Mouse (Mus musculus) gastrocnemius, postnatal 36 days (tissue): ENCODE results near the gene Gm10337. TPM values are rescaled to one million over a fixed set of nuclear protein-coding genes. Genes with fewer than 3 reads are reported as not detected.

Source experiments
- DNase-seq, 2 experiments: peaks; one replicate each; pipeline ENCODE4 v3.0.0; 2022
- intact Hi-C: fragments of 180-260 bp; cut with DNase I; formaldehyde crosslinking; loops from one replicate; pipeline ENCODE4 v1.15.1; 2025
- total RNA-seq, 2 experiments: library from RNA; stranded (reverse); gene quantifications; 2 replicates each; pipeline ENCODE4 v1.2.3; 2021

The Gm10337 gene
- total RNA-seq, 2 experiments from 2014 or later: not detected

DNA sequence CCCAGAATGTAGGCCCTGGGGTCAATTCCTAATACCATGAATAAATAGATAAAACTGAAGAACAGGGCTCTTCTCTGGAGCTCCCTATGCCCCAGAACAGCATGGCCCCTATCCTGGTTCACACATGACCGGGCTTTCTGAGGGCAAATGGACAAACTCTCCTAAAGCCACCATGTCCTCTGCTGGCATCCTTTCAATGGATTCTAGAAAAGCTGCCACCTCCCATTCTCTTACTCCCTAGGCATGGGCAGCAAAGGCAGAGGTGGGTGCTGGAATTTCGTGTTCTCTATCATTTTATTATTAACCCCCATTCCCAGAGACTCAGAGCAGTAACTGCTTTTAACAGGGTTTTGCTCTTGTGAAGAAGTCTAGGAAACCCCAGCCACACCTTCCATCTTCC lies 11.7 kb downstream of the Gm10337 start:
- no peak for DNase-seq
- intact Hi-C loops: no loop called here

DNA sequence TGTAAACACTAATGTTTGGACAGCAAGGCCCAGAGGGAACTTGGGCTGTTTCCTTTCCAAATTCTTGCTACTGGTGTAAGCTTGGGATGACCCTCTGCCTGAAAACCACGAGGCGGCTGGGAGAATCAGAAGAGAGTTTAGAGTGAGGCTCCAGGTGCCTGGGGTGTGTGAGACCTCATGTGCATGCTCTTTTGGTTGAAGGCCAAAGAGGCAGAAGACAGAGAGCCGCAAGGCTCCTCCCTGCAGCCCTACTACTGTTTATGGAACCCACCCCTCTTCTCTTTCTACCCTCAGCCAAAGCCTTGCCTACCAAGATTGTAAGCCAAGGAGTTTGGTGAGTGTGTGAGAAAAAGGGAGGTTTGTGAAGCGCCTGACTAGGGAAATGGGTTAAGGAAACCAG lies 12.3 kb downstream of the Gm10337 start:
- DNase-seq: no peak
- intact Hi-C loops: no loop called here

DNA sequence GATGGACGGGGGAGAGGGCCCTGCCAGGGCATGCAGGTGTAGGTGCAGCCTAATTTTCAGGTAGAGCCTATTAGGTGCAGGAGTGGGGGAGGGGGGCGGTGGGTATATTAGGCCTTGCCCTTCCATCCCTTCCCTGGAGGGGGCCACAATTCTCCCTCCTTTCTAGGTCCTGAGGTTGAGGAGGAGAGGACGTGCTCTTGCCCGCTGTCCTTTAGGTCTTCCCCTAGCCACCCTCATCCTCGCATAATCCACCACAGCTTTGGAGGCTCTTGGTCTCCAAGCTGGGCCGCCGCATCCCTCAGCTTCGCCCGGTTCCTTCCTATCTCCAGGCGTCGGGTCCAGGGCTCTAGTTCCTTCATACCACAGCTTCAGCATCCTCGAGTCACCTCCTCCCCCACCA lies 12.8 kb downstream of the Gm10337 start:
- DNase-seq: no peak
- intact Hi-C loops: no loop called here

DNA sequence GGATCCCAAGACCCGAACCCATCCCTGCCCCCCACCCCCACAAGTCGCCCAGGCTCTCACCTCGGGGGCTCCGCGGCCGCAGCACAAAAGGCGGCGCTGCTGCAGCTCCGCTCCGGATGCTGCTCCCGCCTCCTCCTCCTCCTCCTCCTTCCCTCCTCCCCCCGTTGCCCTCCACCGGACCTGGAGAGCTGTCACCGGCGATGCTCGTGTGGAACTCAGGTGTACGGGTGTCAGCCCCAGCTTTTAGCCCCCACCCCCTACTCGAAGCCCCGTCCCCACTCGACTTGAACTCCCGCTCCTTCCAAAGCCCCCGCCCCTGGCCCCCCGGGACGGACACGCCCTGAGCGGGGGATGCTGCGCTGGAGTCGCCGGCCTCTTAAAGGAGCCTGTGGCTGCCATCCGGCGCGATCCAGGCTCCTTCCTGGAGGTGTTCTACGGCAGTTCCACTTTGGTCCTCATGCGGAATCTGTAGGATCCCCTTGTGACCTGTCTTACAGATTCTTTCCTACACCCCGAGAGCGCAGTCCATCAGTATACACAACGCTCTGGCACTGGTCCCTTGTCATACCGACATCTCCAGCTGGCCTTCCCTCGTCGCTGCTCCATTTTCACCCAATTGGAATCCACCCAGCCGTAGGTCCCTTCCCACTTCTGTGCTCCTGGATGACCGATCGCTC lies 13.3 kb downstream of the Gm10337 start, which contains the start of gene Map3k12:
Gene Map3k12 (minus strand): TSS at position 337 of the 677 bp plus-strand sequence.
- peak; percentile 59 to 77 for DNase-seq
- intact Hi-C loops: no loop called here

DNA sequence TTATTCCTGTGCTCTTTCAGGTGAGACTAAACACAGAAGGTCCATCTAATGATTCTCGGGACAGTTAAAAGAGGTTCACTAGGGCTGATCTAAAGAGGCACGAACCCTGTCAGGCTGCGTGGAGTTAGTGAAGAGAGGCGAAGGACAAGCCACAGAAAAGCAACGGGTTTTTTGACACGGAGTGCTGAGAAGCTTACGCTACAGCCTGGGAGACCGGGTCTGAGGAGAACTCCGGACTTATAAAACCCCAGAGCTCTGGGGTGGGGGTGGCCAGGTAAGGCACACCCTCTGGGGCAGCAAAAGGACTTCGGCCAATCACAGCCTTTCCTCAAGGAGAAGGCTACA lies 14.1 kb downstream of the Gm10337 start:
- intact Hi-C loops: no loop called here
- DNase-seq: no peak

DNA sequence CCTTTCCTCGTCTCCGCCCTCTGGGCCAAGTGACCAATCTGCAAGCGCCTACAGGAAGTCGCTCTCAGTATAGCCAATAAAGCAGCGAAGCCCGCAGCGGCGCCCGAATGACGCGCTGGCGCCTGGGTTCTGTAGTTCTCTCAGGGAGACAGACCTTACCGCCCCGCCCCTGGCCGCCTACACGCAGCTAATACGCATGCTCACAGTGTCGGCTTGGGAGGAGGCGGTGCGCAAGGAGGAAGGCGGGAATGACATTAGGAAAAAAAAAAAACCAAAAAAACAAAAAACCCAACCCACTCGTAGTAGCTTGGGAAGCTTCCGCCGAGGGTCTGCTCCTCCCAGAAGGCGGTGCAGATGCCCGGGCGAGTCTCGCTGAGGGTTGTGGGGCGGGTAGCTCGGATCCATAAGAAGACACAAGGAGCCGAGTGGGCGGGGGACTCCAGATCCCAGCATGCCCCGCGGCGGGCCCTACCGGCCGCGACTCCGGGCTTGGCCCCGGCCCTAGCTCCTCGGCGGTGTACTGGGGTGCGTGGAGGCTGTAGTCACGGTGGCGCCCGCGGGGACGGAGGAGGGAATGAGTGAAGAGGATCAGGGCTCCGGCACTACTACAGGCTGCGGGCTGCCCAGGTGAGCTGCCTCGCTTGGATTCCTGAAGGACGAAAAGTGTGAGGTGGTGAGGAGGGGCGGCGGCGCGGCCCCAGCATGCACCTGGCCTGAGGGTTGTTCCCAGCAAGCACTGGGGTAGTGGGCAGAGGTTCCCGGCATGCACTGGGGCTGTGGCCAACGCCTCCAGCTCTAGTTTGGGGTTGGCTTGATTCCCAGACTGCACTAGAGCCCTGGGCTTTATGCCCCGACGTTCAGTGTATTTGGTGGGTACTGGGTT lies 14.7 kb downstream of the Gm10337 start, which contains the start of gene Tarbp2:
Gene Tarbp2 (plus strand): TSS at position 217 of the 883 bp plus-strand sequence.
- DNase-seq: peak; percentile 99 to 100
- intact Hi-C loops: no loop called here

DNA sequence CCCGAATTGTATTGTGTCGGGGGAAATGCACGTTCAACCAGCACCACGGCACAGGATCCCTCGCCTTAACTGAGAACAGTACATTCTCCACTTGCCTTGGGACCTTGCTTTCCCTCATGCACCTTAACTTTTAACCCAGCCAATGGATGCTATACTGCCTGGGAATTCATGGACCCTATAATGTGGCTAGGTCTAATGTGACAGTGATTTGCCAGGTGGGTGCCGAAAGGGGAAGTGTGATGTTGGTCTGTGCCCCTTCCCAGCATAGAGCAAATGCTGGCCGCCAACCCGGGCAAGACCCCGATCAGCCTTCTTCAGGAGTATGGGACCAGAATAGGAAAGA lies 15.3 kb downstream of the Gm10337 start:
- intact Hi-C loops: no loop called here
- DNase-seq: no peak

DNA sequence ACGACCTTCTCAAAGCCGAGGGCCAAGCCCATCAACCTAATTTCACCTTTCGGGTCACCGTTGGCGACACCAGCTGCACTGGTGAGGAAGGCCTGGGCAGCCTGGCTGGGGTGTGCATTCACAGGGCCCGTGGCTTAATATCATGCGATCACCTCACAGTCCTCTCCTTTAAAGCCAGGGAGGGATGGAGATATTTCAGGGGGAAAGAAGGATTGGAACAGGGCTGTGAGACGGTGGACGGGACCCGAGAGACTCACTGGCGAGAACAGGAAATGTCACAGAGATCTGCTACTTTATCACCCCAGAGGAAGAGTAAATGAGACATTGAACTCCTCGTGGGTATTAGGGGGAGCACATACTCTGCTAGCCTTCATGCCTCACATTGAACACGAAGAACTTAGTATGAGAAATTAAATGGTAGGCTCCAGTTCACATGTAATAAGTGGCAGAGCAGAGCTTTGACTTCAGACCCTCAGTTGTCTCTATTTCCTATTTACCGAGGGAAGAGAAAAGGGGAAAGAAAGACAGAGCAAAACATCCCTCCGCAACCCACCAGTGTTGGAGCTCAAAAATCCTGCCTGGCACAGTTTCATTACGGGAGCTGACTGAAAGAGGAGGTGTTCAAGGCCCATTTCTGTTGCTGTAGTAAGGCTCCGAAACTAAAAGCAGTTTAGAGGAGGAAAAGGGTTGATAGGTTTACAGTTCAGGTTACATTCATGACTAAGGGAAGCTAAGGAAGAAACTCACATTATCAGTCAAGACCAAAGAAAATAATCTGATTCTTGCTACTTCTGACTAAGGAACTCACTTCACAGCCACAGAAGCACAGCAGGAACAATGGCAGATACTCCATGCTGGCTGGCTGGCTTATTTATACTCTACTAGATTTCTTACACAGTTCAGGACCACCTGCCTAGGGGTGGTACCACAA lies 16.0 kb downstream of the Gm10337 start:
- intact Hi-C loops: no loop called here

DNA sequence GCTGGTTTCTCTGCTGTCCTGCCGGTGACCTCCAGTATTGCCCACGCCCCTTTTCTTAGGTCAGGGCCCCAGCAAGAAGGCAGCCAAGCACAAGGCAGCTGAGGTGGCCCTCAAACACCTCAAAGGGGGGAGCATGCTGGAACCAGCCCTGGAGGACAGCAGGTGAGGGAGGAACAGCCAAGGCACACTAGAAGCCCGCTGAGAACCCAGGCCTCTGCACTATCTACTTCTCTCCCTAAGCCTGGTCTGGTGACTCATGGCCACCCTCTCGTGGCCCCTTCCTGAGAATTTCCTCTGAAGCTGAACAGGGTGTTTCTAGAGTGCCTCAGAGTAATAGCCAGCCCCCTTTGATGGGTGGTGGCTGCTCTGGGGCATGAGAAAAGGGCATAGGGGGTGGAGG lies 16.9 kb downstream of the Gm10337 start:
- intact Hi-C loops: no loop called here
- DNase-seq: no peak

More for the DNA sequence above, 16.0 kb downstream of the Gm10337 start:
- no peak for DNase-seq

DNA sequence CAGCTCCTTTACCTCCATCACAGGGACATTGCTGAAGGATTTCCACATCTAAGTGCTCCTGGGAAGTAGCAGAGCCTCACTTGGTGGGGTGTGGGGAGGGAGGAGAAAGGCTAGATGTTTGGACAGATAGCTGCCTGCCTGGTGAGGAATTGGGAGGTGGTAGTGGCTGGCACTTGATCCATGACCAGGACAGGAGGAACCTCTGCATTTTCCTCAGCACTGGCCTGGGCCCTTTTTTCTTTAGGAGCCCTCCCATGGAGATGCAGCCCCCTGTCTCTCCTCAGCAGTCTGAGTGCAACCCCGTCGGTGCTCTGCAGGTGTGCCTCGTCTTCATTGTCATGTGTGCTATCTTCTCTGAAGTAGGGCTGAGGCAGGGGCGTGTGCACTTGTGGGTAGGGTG lies 18.0 kb downstream of the Gm10337 start:
- no peak for DNase-seq
- intact Hi-C loops: no loop called here

DNA sequence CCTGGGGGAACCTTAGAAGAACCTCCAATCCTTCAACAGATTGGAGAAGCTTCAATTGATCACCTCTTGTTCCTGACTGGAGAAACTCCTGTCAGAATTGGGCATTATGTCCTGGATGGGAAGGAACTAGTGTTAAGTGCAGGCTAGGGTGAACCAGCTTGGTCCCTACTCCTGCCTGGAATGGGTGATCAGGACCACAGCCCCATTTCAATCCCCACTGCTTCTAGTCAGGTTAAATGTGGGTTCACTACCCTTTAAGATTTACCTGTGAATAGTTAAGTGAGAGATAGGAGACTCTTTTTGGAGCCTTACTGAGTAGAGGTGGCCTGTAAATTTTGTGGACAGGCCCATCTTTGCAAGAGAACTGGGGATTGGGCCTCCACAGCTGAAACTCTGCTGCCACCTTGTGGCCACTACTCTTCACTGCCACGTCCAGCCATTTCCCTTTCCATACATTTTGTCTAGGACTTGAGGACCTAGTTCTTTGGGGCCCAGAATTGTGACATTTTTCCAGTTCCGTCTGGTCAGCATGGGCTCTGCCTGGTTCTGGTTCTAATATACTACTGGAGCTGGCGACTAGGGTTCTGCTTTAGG lies 21.5 kb downstream of the Gm10337 start, which contains the start of gene Npff:
Gene Npff (minus strand): TSS at position 51 of the 594 bp plus-strand sequence.
- peak in 1 of 2 experiments; percentile 65 for DNase-seq

DNA sequence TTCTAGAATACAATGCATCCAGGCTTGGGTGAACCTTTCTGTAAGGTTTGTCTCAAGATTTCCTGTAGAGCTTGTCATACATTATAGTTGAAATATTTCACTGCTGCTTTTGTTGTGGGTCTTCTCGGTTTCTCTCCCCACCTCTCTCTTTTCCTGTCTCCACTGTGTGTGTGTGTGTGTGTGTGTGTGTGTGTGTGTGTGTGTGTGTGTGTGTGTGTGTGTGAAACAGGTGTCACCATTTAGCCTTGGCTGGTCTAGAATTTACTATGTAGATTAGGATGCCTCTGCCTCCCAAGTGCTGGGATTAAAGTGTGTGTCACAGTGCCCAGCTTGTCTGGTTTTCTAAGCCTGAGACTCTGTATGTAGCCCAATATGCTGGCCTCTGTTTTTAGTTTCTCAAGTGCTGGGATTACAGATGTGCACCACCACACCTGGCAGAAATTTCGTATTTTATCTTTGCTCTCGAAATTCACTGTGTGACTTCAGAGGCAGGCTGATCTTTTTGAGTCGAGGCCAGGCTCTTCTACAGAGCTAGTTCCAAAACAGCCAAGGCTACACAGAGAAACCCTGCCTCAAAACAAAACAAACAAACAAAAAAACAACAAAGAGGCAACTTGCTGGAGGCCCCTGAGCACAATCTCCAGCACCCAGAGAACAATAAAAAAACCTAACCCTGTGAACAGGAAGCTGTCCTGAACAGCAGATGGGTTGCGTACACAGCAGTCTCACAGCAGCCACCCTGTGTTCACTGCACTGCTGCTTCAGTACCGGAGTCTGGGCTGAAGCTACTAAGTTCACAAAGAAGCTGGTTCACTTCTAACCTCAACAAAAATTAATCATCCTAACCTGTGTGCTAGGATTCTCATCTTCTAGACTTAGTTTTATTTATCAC lies 22.8 kb downstream of the Gm10337 start:
- no peak for DNase-seq
- intact Hi-C loops: loop anchor here (5.0 kb wide), 1 partner anchor 81 kb away; no protein-coding TSS in a partner anchor

More for the DNA sequence above, 21.5 kb downstream of the Gm10337 start, which contains the start of gene Npff:
- intact Hi-C loops: loop anchor here (5.0 kb wide), 1 partner anchor 82 kb away; no protein-coding TSS in a partner anchor

DNA sequence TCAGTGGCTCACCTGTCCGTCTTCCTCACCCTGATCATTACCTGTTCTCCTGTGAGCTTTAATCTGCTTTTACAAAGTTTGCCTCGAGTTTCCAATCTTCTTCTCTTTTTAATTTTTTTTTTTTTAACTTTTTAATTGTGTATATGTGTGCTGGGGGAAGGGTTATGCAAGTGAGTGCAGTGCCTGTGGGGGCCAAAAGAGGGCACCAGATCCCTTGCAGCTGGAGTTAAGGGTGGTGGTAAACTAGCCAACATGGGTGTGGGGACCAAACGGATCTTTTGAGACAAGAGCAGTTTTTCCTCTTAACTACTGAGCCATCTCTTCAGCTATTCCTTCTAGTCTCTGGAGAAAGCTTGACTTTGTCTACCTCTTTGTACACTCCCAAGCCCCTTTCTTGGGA lies 24.4 kb downstream of the Gm10337 start:
- intact Hi-C loops: loop anchor here (5.0 kb wide), 1 partner anchor 79 kb away; no protein-coding TSS in a partner anchor
- DNase-seq: no peak

DNA sequence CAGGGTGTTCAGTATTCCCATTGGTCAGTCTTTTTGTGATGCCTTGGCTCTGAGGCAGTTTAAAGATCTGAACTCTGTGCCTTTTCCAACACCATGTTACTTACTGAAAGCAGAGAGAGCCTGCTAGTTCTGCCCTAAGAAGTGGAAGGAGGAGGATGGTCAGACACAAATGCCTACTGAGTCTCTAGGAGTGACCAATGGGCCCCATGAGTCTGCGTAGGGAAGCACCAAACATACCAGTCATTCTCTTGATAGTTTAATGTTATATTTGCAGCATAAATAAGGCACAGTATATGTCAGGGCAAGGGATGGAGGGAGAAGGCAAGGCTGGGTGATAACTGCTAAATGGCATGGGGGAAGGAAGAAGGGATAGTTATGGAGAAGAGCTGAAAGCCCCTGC lies 24.9 kb downstream of the Gm10337 start:
- no peak for DNase-seq
- intact Hi-C loops: loop anchor here (5.0 kb wide), 1 partner anchor 79 kb away; no protein-coding TSS in a partner anchor

DNA sequence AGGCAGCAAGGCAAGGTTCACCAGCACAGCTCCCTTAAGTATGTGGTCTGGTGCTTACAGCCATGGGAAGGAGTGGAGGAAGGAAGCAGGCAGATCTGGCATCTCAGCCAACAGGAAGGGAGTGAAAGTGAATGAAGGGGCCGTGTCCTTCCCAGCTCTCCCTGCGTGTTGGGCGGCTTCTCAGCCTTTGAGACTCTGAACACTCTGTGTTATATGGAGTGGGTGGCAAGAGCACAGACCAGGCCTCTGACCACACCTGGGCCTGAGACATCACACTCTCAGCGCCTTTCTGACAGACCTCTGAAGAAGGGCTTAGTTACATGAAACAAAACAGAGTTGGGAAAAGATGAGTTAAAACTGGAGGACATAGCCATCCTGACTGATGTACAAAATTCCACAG lies 27.0 kb downstream of the Gm10337 start:
- DNase-seq: no peak
- intact Hi-C loops: no loop called here

DNA sequence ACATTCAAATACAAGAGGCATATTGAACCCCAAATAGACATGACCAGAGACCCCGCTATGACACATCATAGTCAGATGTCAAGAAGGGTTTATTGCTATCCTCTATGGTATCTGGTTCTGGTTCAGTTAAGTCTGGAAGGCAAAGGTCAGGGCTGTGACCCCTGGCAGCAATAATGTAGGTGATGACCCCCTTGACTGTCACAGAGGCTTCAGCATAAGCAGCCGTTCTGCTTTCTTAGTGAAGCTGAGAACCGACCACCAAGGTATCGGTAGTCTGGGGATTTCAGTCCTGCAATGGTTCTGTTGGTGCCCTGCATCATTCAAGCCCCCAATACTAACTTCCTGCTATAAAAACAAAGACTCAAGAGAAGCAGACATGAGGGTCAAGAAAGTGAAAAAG lies 28.1 kb downstream of the Gm10337 start:
- intact Hi-C loops: no loop called here

DNA sequence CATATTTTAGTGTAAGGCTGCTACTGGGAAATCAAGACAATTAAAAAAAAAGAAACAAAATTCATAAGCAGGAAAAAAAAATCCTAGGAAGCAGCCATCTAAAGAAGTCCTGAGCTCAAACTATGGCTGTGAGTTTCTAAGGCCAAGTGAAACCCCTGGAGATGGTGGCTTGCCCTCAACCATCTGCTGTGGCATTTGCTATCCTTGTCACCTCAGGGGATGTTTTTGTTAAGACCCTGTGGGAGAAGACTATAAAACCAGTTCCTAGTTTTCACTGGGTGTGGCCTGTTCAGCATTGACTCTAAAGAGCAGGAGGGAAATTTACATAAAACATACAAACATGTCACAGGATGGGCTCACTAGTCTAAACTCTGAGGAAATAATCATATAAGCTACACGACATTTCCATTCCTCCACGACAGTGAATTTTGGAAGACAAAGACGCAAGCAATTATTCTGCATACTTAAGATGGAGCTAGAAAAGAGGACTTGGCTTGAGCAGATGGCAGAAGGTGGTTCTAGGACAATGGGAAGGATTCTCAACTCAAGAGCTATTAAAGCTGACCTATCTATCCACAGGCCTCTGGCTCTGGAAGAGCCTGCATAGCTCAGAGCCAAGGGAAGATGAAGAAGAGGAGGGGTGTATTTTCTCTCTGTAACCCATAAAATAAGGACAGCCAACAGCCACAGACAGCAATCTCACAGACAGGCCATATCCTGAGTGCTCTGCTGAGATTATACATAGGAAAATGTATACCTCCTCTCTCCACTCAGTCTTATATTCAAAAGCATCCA lies 28.8 kb downstream of the Gm10337 start:
- intact Hi-C loops: no loop called here
- DNase-seq: no peak

More for the DNA sequence above, 28.1 kb downstream of the Gm10337 start:
- no peak for DNase-seq

DNA sequence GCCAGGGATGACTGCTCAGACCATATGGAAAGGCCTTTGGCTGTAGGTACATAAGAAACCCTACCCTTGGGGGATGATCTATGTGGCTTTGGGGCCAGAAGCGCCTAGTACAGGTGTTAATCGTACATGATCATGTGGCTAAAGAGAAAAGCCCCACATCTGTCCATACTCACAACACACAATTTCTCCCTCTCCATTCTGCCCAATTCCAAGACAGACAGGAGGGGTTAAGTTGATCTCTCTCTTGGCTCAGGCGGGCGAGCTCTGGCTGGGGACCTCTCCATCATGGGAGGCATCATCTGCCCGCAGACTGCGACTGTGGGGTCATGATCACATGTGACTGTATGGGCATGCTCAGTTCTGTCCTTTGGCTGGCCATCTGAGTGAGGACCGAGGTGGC lies 30.4 kb downstream of the Gm10337 start:
- DNase-seq: no peak
- intact Hi-C loops: no loop called here
